Mouse (Mus musculus) neural tube, embryonic 10.5 days (tissue): ENCODE results near the gene Trpc4ap.
A peak's percentile ranks its signal among the peaks of the same experiment; 100 is the strongest.

ENCODE experiments used
- DNase-seq: peaks from one replicate; pipeline ENCODE4 v3.0.0-alpha.2; 2017; ENCODE audit warnings: low spot score; ENCODE audit errors: extremely low spot score

Gene Trpc4ap

GRCm38 (mm10) chr2:155641540-155642472, 50.4 kb downstream of the Trpc4ap start:
- DNase-seq: no peak

DNA sequence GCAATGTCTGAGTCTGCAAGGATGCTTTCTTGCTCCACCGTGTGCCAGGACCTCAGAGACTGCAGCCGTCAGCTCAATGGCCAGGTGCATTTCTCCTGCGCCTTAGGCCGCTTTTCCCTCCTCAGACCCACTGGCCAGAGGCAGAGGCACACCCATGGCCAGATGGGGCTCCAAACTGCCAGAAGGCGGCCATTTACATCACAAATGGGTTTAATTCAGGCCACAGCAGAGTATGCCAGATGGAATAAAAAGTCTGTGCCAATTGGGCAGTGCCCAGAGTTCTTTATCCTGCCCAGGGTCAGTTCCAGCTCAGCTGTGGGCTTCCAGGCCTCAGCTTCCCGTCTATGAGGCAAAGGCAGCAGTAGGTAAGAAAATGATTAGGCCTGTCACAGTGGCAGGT, 51.5 kb downstream of the Trpc4ap start:
- no peak for DNase-seq

DNA sequence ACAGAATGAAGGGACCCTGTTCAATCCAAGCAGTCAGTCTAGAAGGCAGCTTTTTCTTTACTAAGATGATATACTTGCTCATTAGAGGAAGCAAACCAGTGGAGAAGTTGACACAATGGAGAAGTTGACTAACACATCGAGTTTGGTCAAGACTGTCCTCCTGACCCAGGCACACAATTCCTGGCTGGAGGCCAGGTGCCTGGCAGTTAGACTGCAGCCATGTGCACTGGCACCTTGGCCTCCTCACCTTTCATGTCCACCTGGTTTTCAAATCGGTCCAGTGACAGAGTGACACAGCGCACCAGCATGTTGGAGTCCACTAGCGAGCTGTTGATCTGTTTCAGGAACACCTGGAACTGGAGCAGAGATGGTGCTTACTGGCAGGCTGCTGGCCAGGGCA, 54.8 kb downstream of the Trpc4ap start:
- DNase-seq: no peak

- no peak for DNase-seq
Measured at GRCm38 (mm10) chr2:155636881-155637280, 55.3 kb downstream of the Trpc4ap start.

DNA sequence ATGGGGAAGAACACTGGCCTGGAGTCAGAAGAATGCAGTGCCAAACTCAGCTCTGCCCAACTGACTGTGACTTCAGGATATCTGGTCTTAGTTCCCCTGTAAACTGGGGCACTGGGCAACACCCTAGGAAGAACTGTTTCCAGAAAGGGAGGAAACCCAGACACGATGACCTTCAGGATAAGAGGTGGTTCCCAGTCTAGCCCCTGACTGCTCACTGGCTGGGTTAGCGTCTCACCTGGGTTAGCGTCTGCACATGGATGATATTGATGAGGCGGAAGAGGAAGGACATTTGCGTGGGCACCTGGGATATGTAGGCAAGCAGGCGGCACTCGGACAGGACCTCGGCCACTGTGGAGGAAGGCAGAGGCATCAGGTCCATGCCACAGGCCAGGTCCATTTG, 56.2 kb downstream of the Trpc4ap start:
- DNase-seq: no peak

GRCm38 (mm10) chr2:155634562-155634961, 57.6 kb downstream of the Trpc4ap start:
- DNase-seq: no peak

DNA sequence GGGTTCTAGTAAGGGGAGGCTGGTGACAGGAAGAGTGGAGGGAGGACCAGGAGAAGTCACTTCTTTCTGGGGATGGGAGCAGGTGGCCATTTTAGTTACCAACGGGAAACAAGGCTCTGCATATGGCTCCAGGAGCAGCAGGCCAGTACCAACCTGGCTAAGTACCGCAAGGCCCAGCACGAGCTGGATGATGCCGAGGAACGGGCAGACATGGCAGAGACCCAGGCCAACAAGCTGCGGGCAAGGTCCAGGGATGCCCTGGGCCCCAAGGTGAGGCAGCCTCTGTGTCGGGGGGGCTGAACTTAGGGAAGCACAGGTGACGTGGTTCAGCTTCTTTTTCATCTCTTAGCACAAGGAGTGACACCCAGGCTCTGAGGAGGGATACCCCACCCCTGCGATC, 58.5 kb downstream of the Trpc4ap start:
- DNase-seq: no peak

GRCm38 (mm10) chr2:155633121-155633520, 59.1 kb downstream of the Trpc4ap start:
- DNase-seq: no peak

DNA sequence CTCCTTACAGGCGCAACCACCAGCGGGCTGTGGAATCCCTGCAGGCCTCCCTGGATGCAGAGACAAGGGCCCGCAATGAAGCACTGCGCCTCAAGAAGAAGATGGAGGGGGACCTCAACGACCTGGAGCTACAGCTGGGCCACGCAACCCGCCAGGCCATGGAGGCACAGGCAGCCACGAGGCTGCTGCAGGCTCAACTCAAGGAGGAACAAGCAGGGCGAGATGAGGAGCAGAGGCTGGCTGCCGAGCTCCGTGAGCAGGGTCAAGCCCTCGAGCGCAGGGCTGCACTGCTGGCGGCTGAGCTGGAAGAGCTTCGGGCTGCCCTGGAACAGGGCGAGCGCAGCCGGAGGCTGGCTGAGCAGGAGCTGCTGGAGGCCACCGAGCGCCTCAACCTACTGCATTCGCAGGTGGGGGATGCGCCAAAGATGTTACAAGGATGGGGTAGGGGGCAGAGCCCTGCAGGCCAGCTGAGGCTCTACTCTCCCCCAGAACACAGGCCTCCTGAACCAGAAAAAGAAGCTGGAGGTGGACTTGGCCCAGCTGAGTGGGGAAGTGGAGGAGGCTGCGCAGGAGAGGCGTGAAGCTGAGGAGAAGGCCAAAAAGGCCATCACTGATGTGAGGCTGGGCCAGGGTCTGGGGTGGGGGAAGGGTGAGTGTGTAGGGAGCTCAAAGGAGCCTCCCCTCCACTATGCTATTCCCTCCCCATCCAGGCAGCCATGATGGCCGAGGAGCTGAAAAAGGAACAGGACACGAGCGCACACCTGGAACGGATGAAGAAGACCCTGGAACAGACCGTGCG, 59.8 kb downstream of the Trpc4ap start:
- no peak for DNase-seq

DNA sequence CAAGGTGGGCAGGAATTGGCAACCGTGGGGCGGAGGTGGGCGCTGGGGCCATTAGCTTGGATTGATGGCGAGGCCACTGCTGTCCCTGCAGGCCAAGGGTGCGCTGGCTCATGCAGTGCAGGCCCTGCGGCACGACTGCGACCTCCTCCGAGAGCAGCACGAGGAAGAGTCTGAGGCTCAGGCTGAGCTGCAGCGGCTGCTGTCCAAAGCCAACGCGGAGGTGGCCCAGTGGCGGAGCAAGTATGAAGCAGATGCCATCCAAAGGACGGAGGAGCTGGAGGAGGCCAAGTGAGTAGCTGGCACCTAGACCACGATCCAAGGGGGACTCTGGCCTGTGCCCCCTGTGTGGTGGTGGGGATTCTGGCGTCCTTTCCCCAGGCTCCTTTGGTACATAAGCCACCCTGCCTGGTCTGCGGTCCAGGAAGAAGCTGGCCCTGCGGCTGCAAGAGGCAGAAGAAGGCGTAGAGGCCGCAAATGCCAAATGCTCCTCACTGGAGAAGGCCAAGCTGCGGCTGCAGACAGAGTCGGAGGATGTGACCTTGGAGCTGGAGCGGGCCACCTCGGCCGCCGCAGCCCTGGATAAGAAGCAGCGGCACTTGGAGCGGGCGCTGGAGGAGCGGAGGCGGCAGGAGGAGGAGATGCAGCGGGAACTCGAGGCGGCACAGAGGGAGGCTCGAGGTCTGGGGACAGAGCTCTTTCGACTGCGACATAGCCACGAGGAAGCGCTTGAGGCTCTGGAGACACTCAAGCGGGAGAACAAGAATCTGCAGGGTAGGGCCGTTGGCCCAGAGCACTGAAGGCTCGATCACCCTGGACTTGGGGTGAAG, 61.4 kb downstream of the Trpc4ap start:
- peak; percentile 53 for DNase-seq

- DNase-seq: no peak
Measured at GRCm38 (mm10) chr2:155630153-155630552, 62.0 kb downstream of the Trpc4ap start.

DNA sequence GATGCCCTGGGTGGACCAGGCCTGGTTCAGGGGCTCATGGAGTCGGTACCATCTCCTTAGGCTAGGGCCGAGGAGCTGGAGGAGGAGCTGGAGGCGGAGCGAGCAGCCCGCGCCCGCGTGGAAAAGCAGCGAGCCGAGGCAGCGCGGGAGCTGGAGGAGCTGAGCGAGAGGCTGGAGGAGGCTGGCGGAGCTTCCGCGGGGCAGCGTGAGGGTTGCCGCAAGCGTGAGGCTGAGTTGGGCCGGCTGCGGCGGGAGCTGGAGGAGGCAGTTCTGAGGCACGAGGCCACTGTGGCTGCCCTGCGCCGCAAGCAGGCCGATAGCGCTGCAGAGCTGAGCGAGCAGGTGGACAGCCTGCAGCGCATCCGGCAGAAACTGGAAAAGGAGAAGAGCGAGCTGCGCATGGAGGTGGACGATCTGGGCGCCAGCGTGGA, 62.9 kb downstream of the Trpc4ap start:
- DNase-seq: peak; percentile 63

DNA sequence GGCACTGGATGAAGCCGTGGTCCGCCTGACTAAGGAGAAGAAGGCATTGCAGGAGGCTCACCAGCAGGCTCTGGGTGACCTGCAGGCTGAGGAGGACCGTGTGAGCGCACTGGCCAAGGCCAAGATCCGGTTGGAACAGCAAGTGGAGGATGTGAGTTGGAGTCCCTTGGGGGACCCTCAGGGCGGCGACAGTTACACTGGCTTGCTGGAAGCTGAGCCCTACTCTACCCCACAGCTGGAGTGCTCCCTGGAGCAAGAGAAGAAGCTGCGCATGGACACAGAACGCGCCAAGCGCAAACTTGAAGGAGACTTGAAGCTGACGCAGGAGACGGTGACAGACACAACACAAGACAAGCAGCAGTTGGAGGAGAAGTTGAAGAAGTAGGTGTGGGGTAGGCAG, 63.7 kb downstream of the Trpc4ap start:
- DNase-seq: no peak

GRCm38 (mm10) chr2:155628112-155628511, 64.1 kb downstream of the Trpc4ap start:
- no peak for DNase-seq

DNA sequence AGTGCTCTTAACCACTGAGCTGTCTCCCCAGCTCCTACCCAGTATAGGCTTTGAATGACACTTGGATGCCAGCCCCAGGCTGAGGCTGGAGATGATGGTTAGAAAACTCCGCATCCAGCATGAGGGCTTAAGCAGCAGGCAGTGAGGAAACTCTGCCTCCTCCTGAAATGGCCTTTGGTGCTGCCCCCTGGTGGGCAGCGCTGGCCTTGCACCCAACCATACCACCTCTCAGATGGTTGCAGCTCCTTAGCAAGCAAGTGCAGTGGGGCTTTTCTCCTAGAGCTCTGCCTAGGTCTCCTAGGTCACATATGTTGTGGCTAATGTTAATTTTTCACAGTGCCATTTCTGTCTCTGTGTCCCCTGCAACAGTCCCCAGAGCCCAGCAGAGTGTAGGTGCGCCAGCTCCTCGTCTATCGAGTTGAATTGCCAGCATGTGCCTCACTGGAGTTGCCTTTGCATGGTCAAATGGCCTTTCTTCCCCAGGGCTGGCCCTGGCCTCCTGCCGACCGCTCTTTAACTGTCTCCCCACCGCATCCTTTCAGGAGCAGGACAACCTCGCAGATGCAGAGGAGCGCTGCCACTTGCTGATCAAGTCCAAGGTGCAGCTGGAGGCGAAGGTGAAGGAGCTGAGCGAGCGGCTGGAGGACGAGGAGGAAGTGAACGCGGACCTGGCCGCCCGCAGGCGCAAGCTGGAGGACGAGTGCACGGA, 65.0 kb downstream of the Trpc4ap start:
- peak; percentile 84 for DNase-seq

DNA sequence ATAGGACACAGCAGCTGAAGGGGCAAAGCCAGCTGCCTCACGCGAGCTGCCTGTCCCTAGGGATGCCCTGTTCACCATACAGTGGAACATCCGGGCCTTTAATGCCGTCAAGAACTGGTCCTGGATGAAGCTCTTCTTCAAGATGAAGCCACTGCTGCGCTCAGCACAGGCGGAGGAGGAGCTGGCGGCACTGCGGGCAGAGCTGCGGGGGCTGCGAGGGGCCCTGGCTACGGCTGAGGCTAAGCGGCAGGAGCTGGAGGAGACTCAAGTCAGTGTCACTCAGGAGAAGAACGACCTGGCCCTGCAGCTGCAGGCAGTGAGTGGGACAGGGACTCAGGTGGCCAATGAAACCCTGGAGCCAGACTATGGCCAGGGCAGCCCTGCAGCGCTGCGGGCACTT, 65.9 kb downstream of the Trpc4ap start:
- no peak for DNase-seq

DNA sequence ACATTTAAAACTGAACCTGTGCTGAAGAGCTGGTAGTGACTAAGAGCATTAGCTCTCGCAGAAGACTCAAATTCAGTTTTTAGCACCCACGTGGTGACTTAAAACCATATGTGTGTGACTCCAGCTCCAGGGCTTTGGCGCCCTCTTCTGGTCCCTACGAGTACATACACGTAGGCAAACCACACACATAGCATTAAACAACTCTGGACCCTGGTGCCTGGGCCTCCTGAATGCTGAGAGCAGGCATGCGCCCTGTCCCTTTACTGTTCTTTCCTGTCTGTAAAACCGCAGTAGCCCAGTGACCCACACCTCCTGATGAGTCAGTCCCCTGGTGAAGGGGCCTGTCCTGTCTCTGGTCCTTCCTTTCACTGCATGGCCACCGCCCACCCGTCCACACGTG, 67.5 kb downstream of the Trpc4ap start:
- DNase-seq: peak; percentile 26

- no peak for DNase-seq
Measured at GRCm38 (mm10) chr2:155623996-155624395, 68.2 kb downstream of the Trpc4ap start.

DNA sequence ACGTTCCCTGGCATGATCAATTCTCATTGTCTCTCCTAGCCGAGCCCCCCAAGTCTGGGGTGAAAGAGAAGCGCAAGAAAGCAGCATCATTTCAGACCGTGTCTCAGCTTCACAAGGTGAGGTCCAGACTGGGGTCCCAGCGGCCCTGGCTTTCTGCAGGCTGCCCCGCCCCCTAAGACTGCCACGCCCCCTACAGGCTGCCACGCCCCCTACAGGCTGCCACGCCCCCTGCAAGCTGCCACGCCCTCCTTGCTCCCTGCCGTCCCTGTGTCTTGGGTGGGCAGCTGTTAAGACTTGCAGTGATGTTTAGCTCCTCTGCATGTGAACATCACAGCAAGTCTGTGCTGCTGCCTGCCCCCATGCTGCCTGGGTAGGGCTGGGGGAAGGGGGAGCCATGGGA, 69.6 kb downstream of the Trpc4ap start:
- DNase-seq: no peak

DNA sequence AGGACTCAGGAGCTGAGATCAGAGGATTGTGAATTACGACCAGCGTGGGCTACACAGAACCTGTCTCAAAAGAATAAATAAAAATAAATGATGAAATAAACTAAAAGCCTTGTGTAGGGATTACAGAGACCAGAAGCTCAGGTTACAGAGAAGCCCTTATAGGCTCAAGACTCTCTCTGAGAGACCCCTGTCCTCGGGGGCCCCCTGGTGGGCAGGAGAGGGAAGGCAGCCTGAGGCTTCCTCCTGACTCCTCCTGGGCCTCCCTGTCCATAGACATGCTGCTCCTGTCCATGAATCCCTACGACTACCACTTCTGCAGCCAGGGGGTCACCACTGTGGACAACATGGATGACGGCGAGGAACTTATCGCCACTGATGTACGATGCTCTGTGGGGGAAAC, 72.4 kb downstream of the Trpc4ap start:
- peak; percentile 88 for DNase-seq

GRCm38 (mm10) chr2:155616971-155617370, 75.2 kb downstream of the Trpc4ap start:
- DNase-seq: no peak
